Mouse (Mus musculus): ENCODE measurements around the gene Pdcd1lg2.

The Pdcd1lg2 gene

DNA sequence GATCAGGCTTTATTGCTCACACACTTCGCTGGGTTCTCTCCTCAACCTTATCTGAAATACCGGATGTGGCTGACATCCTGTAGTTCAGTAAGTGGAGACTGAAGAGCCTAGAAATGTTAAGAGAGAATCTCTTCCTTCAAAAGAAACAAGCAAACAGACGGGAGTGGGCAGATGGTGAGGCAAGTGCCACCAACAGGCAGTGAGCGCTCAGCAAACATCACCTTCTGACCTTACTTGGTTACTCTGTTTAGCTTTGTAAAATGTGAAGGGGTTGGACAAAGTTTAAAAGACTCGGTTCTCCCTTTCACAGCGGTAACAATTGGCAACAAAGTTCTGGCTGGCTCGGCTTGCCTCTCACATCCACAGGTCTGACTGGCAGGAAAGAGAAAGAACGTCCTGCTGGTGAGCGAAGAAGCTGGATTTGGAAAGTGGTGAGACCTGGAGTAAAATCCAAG is 8.0 kb downstream of the Pdcd1lg2 start:
- intact Hi-C loops (cut with DNase I), result no loop called here

GRCm38 (mm10) chr19:29419506-29419905 is 8.8 kb downstream of the Pdcd1lg2 start:
- intact Hi-C loops (cut with DNase I), result no loop called here

DNA sequence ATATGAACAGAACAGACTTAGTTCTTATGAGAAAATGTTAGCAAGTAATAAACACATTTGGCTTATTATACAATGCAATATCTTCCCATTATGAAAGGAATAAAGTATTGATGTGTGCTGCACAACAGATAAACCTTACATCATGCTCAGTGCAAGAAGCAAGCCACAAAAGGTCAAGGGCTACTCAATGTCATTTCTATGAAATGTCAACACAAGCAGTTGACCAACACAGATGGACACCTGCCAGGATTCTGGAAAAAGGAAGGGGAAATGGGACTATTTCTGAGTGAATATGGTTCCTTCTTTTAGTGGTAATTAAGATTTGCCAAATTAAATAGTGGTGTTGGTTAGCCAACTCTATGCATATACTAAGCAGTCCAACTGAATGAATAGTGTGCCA is 9.2 kb downstream of the Pdcd1lg2 start:
- intact Hi-C loops (cut with DNase I), result no loop called here

DNA sequence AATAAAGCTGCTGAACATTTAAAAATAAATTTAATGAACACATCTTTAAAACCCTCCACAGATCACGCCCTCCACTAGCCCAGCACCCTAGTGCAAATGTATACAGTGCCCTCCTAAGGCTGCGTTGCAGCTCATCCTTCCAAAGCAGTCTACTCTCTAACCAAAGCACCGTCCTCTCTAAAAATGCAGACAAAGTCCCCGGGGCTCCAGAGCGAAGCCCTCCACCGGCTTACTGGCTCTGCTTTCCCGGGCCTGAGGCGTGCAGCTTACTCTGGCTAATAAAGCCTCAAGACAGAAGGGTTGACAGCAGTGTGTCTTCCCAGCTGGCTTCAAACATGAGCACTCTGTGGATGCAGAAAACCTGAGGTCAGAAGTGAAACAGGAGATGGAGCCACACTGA is 9.7 kb downstream of the Pdcd1lg2 start:
- intact Hi-C loops (cut with DNase I), result no loop called here

GRCm38 (mm10) chr19:29422013-29422645 is 11.4 kb downstream of the Pdcd1lg2 start:
- intact Hi-C loops (cut with DNase I), result no loop called here

DNA sequence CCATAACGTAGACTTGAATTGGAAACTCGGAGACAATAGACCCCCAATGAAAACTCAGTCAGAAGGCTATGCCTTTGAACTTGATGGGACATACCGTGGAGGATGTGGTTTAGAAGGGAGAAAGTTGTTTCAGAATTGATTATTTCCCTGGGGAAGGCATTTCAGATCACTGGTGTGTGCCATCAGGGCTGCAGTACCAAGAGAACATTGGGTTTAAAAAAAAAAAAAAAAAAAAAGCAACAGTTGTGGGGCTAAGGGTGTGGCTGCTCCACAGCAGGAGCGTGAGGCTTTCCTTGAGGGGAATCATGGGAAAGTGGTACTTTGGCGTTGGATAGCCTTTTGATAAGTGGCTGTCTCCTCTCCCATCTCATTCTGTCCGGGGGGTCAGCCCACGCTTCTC is 12.1 kb downstream of the Pdcd1lg2 start:
- intact Hi-C loops (cut with DNase I), result no loop called here

- intact Hi-C loops (cut with DNase I), result no loop called here
Observed at GRCm38 (mm10) chr19:29430516-29430915, 19.8 kb downstream of the Pdcd1lg2 start.

GRCm38 (mm10) chr19:29430953-29431352 is 20.2 kb downstream of the Pdcd1lg2 start:
- intact Hi-C loops (cut with DNase I), result no loop called here

DNA sequence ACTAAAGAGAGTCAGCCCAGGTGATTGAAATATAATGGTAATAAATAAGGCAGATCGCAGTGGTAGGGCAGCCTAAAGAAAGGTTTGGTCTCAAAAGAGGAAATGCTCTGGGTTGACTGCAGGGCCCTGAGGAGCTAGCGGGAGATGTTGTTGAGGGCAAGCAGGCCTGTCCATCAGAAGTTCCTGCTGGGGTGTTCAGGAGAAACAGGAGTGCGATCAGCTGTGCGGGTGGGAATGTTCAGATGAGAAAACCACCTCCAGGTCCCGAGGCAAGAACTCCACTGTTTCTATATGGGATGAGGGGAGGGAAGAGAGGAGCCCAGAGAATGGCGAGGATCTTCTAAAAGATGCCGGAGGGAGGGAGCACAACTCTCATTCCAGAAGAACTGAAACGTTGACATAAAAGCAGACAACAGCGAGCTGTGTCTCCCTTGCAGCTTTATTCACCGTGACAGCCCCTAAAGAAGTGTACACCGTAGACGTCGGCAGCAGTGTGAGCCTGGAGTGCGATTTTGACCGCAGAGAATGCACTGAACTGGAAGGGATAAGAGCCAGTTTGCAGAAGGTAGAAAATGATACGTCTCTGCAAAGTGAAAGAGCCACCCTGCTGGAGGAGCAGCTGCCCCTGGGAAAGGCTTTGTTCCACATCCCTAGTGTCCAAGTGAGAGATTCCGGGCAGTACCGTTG is 26.2 kb downstream of the Pdcd1lg2 start:
- intact Hi-C loops (cut with DNase I), result no loop called here

DNA sequence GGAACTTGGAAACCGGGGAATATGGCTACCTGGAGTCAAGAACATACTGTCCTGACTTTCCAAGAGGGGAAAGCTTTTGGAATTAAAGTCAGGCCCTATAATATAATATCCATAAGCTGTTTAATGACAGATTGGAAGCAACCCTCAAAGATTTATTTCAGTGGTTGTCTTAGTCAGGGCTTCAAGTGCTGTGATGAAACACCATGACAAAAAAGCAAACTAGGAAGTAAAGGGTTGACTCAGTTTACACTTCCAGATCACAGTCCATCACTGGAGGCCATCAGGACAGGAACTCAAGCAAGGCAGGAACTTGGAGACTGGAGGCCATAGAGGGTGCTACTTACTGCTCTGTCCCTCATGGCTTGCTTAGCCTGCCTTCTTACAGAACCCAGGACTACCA is 27.1 kb downstream of the Pdcd1lg2 start:
- intact Hi-C loops (cut with DNase I), result no loop called here

- intact Hi-C loops (cut with DNase I), result no loop called here
Observed at GRCm38 (mm10) chr19:29439242-29439641, 28.5 kb downstream of the Pdcd1lg2 start.

GRCm38 (mm10) chr19:29442492-29442891 is 31.8 kb downstream of the Pdcd1lg2 start:
- intact Hi-C loops (cut with DNase I), result no loop called here

- intact Hi-C loops (cut with DNase I), result no loop called here
Observed at GRCm38 (mm10) chr19:29444364-29444763, 33.6 kb downstream of the Pdcd1lg2 start.

- intact Hi-C loops (cut with DNase I), result no loop called here
Observed at GRCm38 (mm10) chr19:29448373-29448772, 37.7 kb downstream of the Pdcd1lg2 start.

DNA sequence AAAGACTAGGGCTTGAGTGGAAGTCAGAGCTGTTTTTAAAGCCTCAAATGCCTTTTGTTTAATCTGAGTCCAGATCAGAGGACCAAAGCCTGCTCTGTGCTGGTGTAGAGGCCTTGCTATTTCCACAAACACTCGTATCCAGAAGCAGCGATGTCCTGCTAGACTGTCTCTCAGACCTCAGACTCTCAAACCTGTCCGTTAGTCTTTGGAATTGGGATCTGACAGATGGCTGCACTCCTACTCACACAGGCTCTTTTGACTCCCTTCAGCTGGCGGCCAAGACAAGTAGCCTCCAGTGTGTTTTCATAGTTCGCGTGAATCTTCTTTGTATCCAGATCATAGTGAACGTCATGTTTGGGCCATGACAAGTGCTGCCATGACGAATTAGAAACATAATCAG is 39.7 kb downstream of the Pdcd1lg2 start:
- intact Hi-C loops (cut with DNase I), result no loop called here

DNA sequence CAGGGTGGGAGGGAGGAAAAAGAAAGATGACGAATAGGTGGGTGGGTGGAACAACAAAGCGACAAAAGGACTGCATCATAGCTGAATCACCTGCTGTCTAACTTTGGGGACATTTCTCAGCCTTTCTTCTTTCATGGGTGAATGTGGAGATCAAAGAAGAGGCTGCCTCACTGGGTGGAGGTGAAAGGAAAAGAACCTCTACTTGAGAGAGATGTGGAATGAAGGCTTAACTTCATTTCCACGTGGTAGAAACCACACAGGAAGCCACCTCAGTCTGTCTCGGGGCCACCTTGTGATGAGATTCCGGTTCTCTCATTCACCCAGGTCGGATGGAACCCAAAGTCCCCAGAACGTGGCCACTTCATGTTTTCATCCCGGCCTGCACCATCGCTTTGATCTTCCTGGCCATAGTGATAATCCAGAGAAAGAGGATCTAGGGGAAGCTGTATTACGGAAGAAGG is 43.5 kb downstream of the Pdcd1lg2 start:
- intact Hi-C loops (cut with DNase I), result no loop called here

DNA sequence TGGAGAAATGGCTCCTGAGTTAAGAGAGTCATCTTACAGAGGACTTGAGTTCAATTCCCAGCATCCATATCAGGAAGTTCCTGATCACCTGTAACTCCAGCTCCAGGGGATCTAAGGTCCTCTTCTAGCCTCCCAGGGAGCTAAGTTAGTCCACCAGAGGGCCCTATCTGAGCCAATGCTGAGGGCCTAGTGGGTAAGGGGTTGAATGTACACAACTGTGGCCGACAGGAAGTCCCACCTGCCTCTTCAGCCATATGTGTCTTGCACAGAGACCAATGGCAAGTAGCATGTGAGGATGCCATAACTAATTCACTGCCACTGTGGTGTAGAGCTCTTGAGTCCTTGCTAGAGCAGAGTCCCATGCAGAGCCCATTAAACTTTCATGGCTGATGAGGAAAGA is 44.4 kb downstream of the Pdcd1lg2 start:
- intact Hi-C loops (cut with DNase I), result no loop called here

- intact Hi-C loops (cut with DNase I), result no loop called here
Observed at GRCm38 (mm10) chr19:29457982-29458381, 47.3 kb downstream of the Pdcd1lg2 start.

GRCm38 (mm10) chr19:29462462-29462861 is 51.7 kb downstream of the Pdcd1lg2 start:
- intact Hi-C loops (cut with DNase I), result no loop called here

- intact Hi-C loops (cut with DNase I), result no loop called here
Observed at GRCm38 (mm10) chr19:29463645-29464395, 53.1 kb downstream of the Pdcd1lg2 start.

- intact Hi-C loops (cut with DNase I), result no loop called here
Observed at GRCm38 (mm10) chr19:29466819-29467218, 56.1 kb downstream of the Pdcd1lg2 start.
